Mouse (Mus musculus) lung, embryonic 15.5 days (tissue): ENCODE measurements at regions not wholly inside any gene's neighbourhood (a gene's known extent, or its start where the extent isn't known, plus 50 kb on each side); places are given as distances from the start of the nearest gene placed in this dataset.

Source experiments
- ATAC-seq: fragments of 200-750 bp; cut with Nextera tagmentation; 2 replicates; pipeline ENCODE4 v1.8.0; 2017; ENCODE audit warnings: moderate number of reproducible peaks, borderline replicate concordance; ENCODE audit not compliant: low FRiP score, low TSS enrichment; ENCODE audit errors: extremely low read depth
- H3K27ac ChIP-seq: fragments of 300-500 bp; sonication (generic); 2 replicates; pipeline ENCODE4 v1.5.1; 2015; ENCODE audit warnings: moderate library complexity, mild to moderate bottlenecking, inconsistent platforms
- H3K27me3 ChIP-seq: fragments of 300-500 bp; sonication (generic); 2 replicates; pipeline ENCODE4 v1.6.1; 2015; ENCODE audit warnings: inconsistent platforms
- H3K36me3 ChIP-seq: fragments of 300-500 bp; sonication (generic); 2 replicates; pipeline ENCODE4 v1.6.1; 2015; ENCODE audit warnings: inconsistent platforms
- H3K4me1 ChIP-seq: fragments of 300-500 bp; sonication (generic); 2 replicates; pipeline ENCODE4 v1.6.1; 2015; ENCODE audit warnings: inconsistent platforms
- H3K4me2 ChIP-seq: fragments of 300-500 bp; sonication (generic); 2 replicates; pipeline ENCODE4 v1.6.1; 2015; ENCODE audit warnings: inconsistent platforms, mild to moderate bottlenecking, moderate library complexity
- H3K4me3 ChIP-seq: fragments of 300-500 bp; sonication (generic); 2 replicates; pipeline ENCODE4 v1.5.1; 2015; ENCODE audit warnings: mild to moderate bottlenecking, inconsistent platforms
- H3K9ac ChIP-seq: fragments of 300-500 bp; sonication (generic); 2 replicates; pipeline ENCODE4 v1.6.1; 2015; ENCODE audit warnings: inconsistent platforms
- H3K9me3 ChIP-seq: fragments of 300-500 bp; sonication (generic); 2 replicates; pipeline ENCODE4 v1.6.1; 2016; ENCODE audit warnings: inconsistent platforms
- WGBS: fragments of 180-500 bp; shearing (Covaris S2); methylation state at CpG from one replicate; pipeline ENCODE4 v1.1.7; 2015; 5-methylcytosine and 5-hydroxymethylcytosine counted together

- Histone ChIP-seq H3K9me3 (no peaks in the 10 kb centered on the region), H3K4me1 (no peaks in the 10 kb centered on the region), H3K4me3 (no peak overlapping the region), H3K27ac (no peak overlapping the region), H3K36me3 (no peaks in the 10 kb centered on the region), H3K27me3 (no peaks in the 10 kb centered on the region), H3K9ac (no peak overlapping the region), H3K4me2 (no peak overlapping the region)
- no peak for ATAC-seq
- 59% methylated on average over 2 of the region's 2 CpGs for WGBS
Measured at GRCm38 (mm10) chr6:140946720-140947119, 217.6 kb downstream of the Gm11077 start.

GRCm38 (mm10) chr6:140950483-140950882, 221.4 kb downstream of the Gm11077 start:
- Histone ChIP-seq H3K4me3 (no peak overlapping the region), H3K27me3 (no peaks in the 10 kb centered on the region), H3K4me1 (no peaks in the 10 kb centered on the region), H3K9me3 (no peaks in the 10 kb centered on the region), H3K4me2 (no peak overlapping the region), H3K27ac (no peak overlapping the region), H3K36me3 (no peaks in the 10 kb centered on the region), H3K9ac (no peak overlapping the region)
- WGBS = 86% methylated on average over 6 of the region's 6 CpGs
- ATAC-seq = no peak

- no peaks in the 10 kb centered on the region for H3K9me3 ChIP-seq
- no peaks in the 10 kb centered on the region for H3K27me3 ChIP-seq
- no peak overlapping the region for H3K9ac ChIP-seq
- H3K4me1 ChIP-seq = peaks cover 14% of the 10 kb centered on the region; the same call in 1 of the 2 replicates
- no peak overlapping the region for H3K4me2 ChIP-seq
- ATAC-seq = no peak
- no peaks in the 10 kb centered on the region for H3K36me3 ChIP-seq
- H3K4me3 ChIP-seq = no peak overlapping the region
- no peak overlapping the region for H3K27ac ChIP-seq
Measured at GRCm38 (mm10) chr6:140953256-140953655, 224.2 kb downstream of the Gm11077 start.

GRCm38 (mm10) chr6:140953721-140954120, 224.6 kb downstream of the Gm11077 start:
- H3K36me3 ChIP-seq = no peaks in the 10 kb centered on the region
- no peak overlapping the region for H3K27ac ChIP-seq
- no peak for ATAC-seq
- H3K4me3 ChIP-seq = no peak overlapping the region
- 62% methylated on average over 1 of the region's 1 CpGs for WGBS
- no peaks in the 10 kb centered on the region for H3K9me3 ChIP-seq
- peaks cover 14% of the 10 kb centered on the region; the same call in 1 of the 2 replicates for H3K4me1 ChIP-seq
- no peak overlapping the region for H3K9ac ChIP-seq
- H3K27me3 ChIP-seq = no peaks in the 10 kb centered on the region
- H3K4me2 ChIP-seq = no peak overlapping the region

- peak; percentile 70 for ATAC-seq
- H3K4me1 ChIP-seq = peaks cover 14% of the 10 kb centered on the region; the same call in 1 of the 2 replicates
Measured at GRCm38 (mm10) chr6:140955751-140956521, 226.9 kb downstream of the Gm11077 start.

GRCm38 (mm10) chr6:140956522-140956863, 227.4 kb downstream of the Gm11077 start:
- Histone ChIP-seq H3K4me2 (no peak overlapping the region), H3K9ac (no peak overlapping the region), H3K27ac (peak overlapping the region; percentile 79), H3K4me1 (peaks cover 14% of the 10 kb centered on the region; the same call in 1 of the 2 replicates), H3K36me3 (no peaks in the 10 kb centered on the region), H3K4me3 (no peak overlapping the region), H3K27me3 (no peaks in the 10 kb centered on the region), H3K9me3 (no peaks in the 10 kb centered on the region)
- peak; percentile 3; the same call in 1 of the 2 replicates for ATAC-seq
- WGBS = 59% methylated on average over 4 of the region's 4 CpGs

More at GRCm38 (mm10) chr6:140955751-140956521, 226.9 kb downstream of the Gm11077 start:
- no peak overlapping the region for H3K9ac ChIP-seq
- no peaks in the 10 kb centered on the region for H3K9me3 ChIP-seq
- H3K4me2 ChIP-seq = peak overlapping the region; percentile 7; the same call in 1 of the 2 replicates
- WGBS = 33% methylated on average over 13 of the region's 13 CpGs
- no peaks in the 10 kb centered on the region for H3K36me3 ChIP-seq
- no peaks in the 10 kb centered on the region for H3K27me3 ChIP-seq
- H3K27ac ChIP-seq = peak overlapping the region; percentile 79
- H3K4me3 ChIP-seq = no peak overlapping the region

GRCm38 (mm10) chr6:140961987-140962386, 232.9 kb downstream of the Gm11077 start:
- Histone ChIP-seq H3K9ac (no peak overlapping the region), H3K27ac (no peak overlapping the region), H3K4me1 (peaks cover 3% of the 10 kb centered on the region; the same call in 1 of the 2 replicates), H3K9me3 (no peaks in the 10 kb centered on the region), H3K27me3 (no peaks in the 10 kb centered on the region), H3K36me3 (no peaks in the 10 kb centered on the region), H3K4me3 (no peak overlapping the region), H3K4me2 (no peak overlapping the region)
- 73% methylated on average over 11 of the region's 11 CpGs for WGBS
- ATAC-seq = no peak

GRCm38 (mm10) chr6:140962563-140962962, 233.5 kb downstream of the Gm11077 start:
- 77% methylated on average over 4 of the region's 4 CpGs for WGBS
- no peaks in the 10 kb centered on the region for H3K9me3 ChIP-seq
- H3K4me2 ChIP-seq = no peak overlapping the region
- H3K9ac ChIP-seq = no peak overlapping the region
- H3K27ac ChIP-seq = no peak overlapping the region
- no peaks in the 10 kb centered on the region for H3K27me3 ChIP-seq
- no peak for ATAC-seq
- H3K4me3 ChIP-seq = no peak overlapping the region
- no peaks in the 10 kb centered on the region for H3K36me3 ChIP-seq
- H3K4me1 ChIP-seq = no peaks in the 10 kb centered on the region

- 41% methylated on average over 6 of the region's 6 CpGs for WGBS
- peaks cover 5% of the 10 kb centered on the region; the same call in 1 of the 2 replicates for H3K4me1 ChIP-seq
- H3K27ac ChIP-seq = peak overlapping the region; percentile 2; the same call in 1 of the 2 replicates
- H3K9me3 ChIP-seq = no peaks in the 10 kb centered on the region
- H3K4me3 ChIP-seq = no peak overlapping the region
- no peak for ATAC-seq
- no peak overlapping the region for H3K4me2 ChIP-seq
- H3K9ac ChIP-seq = no peak overlapping the region
- no peaks in the 10 kb centered on the region for H3K36me3 ChIP-seq
- H3K27me3 ChIP-seq = no peaks in the 10 kb centered on the region
Measured at GRCm38 (mm10) chr6:140973732-140974131, 244.6 kb downstream of the Gm11077 start.

- no peaks in the 10 kb centered on the region for H3K36me3 ChIP-seq
- no peaks in the 10 kb centered on the region for H3K27me3 ChIP-seq
- H3K4me2 ChIP-seq = no peak overlapping the region
- H3K9me3 ChIP-seq = no peaks in the 10 kb centered on the region
- H3K27ac ChIP-seq = 0 out of 2 replicates have a peak overlapping the region, but pooled peaks have one; percentile 1
- no peak overlapping the region for H3K4me3 ChIP-seq
- H3K4me1 ChIP-seq = peaks cover 5% of the 10 kb centered on the region; the same call in 1 of the 2 replicates
- peak; percentile 57; the same call in 1 of the 2 replicates for ATAC-seq
- no peak overlapping the region for H3K9ac ChIP-seq
- 48% methylated on average over 5 of the region's 5 CpGs for WGBS
Measured at GRCm38 (mm10) chr6:140976989-140977388, 247.9 kb downstream of the Gm11077 start.

- no peak for ATAC-seq
- H3K4me3 ChIP-seq = no peak overlapping the region
- H3K27ac ChIP-seq = no peak overlapping the region
- H3K9me3 ChIP-seq = no peaks in the 10 kb centered on the region
- H3K36me3 ChIP-seq = no peaks in the 10 kb centered on the region
- no peak overlapping the region for H3K4me2 ChIP-seq
- H3K4me1 ChIP-seq = no peaks in the 10 kb centered on the region
- WGBS = 88% methylated on average over 8 of the region's 8 CpGs
- no peaks in the 10 kb centered on the region for H3K27me3 ChIP-seq
- H3K9ac ChIP-seq = no peak overlapping the region
Measured at GRCm38 (mm10) chr6:140983610-140984009, 254.5 kb downstream of the Gm11077 start.

GRCm38 (mm10) chr6:140984249-140984648, 255.2 kb downstream of the Gm11077 start:
- Histone ChIP-seq H3K9me3 (no peaks in the 10 kb centered on the region), H3K4me3 (no peak overlapping the region), H3K4me1 (no peaks in the 10 kb centered on the region), H3K27me3 (no peaks in the 10 kb centered on the region), H3K27ac (no peak overlapping the region), H3K9ac (no peak overlapping the region), H3K4me2 (no peak overlapping the region), H3K36me3 (no peaks in the 10 kb centered on the region)
- no peak for ATAC-seq
- 90% methylated on average over 7 of the region's 7 CpGs for WGBS
